Mouse (Mus musculus) kidney, postnatal 4 days (tissue): Measurements from ENCODE around the gene Tbx2.
A peak's percentile ranks its signal among the peaks of the same experiment; 100 is the strongest.

Source experiments
- DNase-seq, 2 experiments: peaks; one replicate each; pipeline ENCODE4 v3.0.0; 2021; ENCODE audit warnings: mixed read lengths in 2 of 2

Gene Tbx2

DNA sequence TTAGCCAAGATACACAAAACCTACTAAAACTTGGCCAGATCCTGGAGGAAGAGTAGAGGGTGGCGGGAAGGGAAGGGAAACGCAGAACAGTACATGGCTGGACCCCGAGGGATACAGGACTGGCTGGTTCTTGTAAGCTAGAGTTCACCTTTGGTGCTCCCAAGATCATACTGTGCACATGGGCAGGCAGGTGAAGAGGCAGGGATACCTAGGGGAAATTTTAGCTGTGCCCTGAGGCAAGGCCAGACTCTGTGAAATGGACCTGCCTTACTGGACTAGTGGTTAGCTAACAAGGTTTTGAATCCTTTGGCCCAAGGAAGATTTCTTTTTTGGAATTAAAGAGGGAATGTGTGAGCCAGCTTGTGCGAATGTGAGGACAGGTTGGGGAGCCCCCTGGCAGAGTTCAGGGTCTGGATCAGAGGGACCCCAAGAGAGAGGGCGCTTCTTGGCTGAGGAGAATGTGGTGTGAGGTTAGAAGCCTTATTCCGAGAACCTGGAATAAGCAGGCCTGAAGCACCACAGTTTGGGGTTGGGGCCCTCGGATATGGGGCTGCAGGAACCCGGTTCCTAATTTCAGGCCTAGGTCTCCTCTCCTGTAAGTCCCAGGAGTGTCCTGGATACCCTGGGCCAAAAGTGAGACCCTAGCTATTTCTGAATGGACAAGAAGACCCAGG, 56.8 kb downstream of the Tbx2 start:
- no peak for DNase-seq

- peak in 1 of 2 experiments; percentile 27 for DNase-seq
Observed at GRCm38 (mm10) chr11:85889730-85890562, 57.6 kb downstream of the Tbx2 start.

GRCm38 (mm10) chr11:85890563-85890845, 58.2 kb downstream of the Tbx2 start:
- peak in 1 of 2 experiments; percentile 30 for DNase-seq

DNA sequence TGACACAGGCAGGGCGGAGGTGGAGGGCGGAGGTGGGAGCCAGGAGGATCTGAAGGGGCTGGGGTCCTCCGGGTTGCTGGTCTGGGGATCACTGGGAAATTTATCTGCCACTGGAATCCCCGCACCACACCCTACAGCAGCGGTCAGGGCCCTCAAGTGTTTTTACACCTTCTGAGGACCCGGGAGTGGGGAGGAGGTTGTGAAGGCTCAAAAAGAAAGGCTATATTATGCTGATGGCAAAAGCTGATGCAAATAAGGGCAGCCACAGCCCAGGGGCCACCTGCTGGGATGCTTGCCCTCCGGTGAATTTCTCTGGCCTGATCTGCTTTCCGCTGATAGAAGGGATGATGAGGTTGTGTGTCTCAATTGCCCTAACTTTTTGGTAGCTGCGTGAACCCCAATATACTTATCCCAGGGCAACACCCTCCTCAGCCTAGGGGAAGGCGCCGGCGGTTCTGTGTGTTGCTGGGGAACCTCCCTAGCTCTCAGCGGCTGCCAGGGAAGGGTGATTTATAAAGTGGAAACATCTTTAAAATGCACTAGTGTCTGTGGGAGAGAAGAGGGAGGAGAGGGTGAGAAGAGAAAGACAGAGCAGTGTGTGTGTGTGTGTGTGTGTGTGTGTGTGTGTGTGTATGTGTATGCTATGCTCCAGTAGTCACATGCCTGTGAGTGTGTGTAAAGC, 58.8 kb downstream of the Tbx2 start:
- no peak for DNase-seq
